Mouse (Mus musculus) activated CD4-positive, CD25-positive, alpha-beta regulatory T cell, adult 4 months (primary cell): ENCODE measurements around the gene Rap1gap2. TPM values are rescaled to one million over a fixed set of nuclear protein-coding genes. Genes with fewer than 3 reads are reported as not detected.

Experiments used
- ATAC-seq: one replicate; pipeline ENCODE4 v1.8.0; 2017
- polyA plus RNA-seq, 2 experiments: library from polyadenylated mRNA; unstranded; fragments of 100-300 nt; shearing (Covaris generic); gene quantifications; one replicate each; pipeline ENCODE4 v1.2.1; 2017

Rap1gap2 gene
- polyA plus RNA-seq, 2 experiments from 2014 or later = 3.3 to 4.1 TPM

DNA sequence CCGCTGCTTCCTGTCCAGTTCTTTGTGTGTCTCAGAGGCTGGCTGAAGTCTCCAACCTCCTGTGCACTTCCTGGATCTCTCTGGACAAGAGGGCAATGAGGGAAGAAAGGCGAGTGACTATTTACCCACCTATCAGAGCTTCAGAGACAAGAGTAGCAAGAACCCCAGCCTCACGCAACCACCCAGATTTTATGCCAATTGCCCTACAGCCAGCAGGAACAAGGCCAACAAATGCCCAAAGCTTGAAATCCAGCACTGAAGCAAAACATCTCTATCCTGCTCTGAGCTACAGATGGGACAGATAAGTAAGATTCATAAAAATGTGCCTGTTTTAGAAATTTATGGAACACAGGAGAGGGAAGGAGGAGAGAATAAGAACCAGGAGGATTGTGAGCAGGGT, 109.7 kb downstream of the Rap1gap2 start:
- no peak for ATAC-seq

DNA sequence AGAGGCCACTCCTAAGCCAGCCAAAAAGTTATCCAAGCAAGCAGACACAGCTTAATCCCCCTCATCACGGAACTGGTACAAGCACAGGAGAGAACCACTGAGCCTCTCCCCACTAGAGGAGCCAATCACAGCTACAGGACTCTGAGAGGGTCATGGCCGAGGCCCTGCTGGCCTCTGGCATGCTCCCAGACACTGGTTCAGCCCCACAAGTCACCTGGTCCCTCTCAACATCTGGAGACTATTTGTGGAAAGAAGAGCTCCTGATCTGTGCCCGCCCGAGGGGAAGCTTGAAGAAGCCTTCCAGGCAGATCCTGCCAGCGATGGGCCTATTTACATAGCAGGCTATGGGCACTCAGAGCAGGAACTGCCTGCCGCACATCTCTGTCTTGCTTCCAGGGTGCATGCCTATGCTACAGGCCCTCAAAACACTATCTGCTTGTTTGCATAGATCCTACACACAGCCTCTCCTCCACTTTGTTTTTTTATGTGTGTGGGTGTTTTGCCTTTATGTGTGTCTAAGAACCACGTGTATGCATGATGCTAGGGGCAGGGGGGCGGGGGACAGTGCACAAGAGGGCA, 111.1 kb downstream of the Rap1gap2 start:
- ATAC-seq = no peak

DNA sequence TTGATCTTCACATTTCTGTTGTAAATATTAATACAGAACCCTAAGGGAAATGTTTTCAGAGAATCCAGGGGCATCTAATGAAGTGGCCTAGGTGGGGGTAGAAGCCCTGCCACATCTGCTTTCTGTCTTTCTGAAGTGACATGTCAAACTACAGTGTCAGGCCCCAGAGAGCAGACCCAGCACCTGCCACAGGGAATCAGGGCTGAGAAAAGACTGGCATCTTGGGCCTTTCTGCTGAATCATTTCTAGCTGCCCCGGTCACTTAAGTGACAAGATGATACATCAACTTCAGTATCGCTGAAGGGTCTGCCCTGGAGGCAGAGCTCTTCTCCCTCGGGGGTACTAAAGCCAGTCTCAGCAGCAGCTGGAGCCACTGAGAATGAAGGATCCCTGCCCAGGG, 111.7 kb downstream of the Rap1gap2 start:
- ATAC-seq = no peak

DNA sequence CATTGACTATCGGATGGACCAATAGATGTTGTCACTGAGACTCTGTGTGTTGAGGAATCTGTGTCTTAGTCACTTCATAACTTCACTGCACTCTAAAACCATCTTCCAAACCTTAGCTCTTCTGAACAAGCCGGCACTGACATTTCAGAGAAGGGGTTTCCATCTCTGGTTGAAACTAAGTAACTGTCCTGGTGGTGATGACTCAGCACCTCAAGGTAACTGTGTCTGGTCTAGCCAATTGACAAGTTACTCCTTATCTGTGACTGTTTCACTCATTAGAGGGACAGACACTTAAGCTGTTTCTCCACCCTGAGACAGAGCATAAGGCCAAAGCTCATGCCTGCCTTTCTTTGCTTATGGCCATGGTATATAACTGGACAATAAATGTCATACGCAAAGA, 114.1 kb downstream of the Rap1gap2 start:
- no peak for ATAC-seq

DNA sequence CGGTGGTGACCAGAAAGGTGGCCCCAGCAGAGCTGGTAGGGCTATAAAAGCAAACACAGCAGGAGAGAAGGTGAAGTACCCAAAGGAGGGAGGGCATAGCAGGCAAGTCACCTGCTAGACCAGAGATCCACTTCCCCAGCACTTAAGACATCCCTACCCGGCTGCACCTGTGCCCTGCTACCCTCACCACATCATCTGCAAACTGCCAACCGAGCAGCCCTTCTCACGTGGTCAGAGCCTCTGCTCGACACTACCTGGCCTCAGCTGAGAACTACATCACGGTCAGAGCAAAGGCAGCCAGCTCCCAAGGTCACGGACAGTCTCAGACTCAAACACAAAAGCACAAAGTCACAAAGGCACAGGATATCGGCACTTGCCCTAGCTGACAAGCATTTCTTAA, 116.8 kb downstream of the Rap1gap2 start:
- ATAC-seq = no peak

DNA sequence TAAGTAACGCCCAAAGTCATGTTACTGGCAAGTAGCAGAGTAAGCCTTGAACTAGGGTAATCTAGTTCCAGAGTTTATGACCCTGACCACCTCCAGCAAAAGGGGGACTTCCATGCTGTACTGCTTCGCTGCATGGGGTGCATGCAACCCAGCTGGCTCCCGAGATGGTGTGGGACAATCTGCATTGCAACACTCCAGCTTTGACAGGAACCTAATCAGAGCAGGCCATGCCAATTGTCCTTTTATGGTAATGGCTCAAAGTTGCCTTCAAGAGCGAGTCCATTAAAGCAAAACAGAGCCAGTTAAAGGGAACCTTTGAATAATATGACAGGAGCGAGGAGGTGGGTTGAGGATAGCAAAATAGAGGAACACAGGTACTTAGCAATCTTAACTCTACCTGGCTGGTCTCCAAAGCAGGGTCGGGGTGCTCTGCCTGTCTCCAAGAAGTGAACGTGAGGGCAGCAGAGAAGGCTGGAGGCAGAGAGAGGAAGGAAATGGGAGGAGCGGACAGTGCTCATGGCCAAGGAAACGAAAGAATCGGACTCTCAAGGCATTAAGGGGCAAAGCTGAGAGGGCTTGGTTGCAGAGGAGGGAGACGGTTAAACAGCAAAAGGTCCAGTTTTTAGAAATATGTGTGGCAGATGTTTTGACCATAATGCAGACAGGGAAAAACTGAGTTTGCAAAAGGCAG, 117.4 kb downstream of the Rap1gap2 start:
- no peak for ATAC-seq

DNA sequence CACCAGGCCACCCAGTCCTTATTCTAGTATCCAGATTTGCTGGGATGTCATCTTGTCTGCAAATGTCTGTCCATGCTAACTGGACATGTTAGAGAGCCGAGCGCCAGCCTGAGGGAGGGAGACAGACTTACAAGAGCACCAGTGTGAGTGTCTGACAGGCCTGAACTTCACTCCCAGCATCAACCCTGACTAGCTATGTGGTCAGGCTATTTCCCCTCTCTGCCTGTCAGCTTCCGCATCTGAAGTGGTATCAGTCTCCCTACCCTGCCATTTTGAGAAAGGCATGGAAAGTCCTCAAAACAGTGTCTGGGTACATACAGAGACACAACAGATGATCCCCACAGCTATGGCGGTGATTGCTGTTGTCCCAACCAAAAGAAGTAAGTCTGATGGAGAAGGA, 119.6 kb downstream of the Rap1gap2 start:
- no peak for ATAC-seq

DNA sequence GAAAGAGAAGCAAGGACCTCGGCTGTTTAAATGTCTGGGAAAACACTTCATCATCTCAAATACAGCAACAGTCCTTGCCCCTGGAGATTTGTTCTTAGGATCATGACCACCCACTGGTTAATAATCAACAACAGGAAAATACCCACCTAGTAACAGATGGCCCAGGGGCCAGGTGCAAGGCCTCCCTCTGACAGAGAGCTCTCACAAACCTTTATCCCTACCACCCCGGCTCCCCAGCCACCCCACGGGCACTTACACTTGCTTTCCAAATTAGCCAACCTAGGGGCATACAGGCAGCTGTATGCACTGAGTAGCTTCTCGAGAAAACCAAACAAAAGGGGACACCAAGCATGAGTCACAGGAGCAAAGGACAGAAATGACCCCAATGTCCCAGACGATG, 121.5 kb downstream of the Rap1gap2 start:
- no peak for ATAC-seq

DNA sequence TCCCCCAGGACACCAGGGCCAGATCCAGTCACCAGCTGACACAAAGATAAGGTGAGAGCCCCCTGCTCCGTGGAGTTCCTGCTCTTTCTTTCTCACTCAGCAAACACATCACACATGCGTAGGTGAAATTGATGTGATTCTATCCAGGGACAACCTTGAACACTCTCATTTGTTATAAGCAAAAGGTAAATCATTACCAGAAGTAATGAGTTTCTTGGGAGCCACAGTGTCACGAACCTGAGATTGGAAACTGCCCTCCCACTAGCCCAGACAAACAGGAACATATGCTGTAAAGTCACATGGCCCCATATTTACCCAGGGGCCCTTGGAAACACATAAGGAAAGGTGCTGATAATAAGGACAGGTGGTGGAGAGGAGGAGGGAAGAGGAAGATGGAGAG, 122.8 kb downstream of the Rap1gap2 start:
- no peak for ATAC-seq

DNA sequence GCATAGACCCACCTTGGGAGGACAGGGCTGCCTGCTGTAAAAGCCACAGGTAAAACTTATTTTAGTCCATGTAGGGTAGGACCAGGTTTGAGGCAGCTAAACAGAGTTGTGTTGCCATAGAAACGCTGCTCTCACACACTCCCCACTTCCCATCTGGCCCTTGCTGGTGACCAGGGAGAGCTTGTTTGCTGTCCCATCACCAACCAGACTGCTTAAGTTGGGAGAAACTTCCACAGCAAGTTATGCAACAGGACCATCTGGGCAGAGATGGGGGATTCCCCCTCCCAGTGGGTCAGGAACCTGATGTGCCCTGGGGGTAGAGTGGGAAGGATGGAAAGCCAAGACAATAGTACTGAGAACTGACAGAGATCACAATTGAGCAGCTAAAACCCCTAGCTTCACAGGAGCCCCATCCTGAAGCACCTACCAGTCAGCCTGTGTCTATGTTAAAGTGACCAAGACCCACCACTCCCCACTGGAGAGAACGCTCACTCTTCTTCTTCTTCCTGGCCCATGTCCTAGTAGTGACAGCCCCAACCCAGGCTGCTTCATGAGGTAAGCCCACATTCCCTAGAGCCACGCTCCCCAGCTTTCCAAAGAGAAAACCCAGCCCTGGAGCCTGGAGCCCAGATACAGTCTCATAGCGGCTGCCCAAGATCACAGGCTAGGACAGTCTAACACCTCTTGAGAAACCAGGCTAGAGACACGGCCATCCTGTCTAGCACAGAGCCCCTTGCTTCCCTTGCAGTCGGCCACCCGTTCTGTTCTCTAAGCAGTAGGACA, 125.1 kb downstream of the Rap1gap2 start:
- ATAC-seq = no peak

DNA sequence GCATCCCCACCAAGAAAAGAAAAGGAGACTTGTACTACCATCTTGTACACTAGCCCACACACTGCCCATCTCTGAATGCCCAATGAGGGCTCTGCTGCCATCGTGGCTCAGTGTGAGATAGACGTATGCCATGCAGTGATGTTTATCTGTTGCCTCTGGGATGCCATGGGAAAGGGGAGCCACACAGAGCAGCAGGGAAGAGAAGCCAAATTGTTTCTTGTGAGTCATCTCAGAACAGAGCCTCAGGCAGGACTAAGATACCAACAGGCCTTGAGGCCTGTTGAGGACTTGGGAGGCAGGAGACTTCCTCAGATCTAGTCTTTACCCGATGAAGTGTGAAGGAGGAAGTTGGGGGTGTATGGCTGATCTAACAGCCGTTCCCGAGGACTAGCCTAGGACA, 126.8 kb downstream of the Rap1gap2 start:
- ATAC-seq = no peak

DNA sequence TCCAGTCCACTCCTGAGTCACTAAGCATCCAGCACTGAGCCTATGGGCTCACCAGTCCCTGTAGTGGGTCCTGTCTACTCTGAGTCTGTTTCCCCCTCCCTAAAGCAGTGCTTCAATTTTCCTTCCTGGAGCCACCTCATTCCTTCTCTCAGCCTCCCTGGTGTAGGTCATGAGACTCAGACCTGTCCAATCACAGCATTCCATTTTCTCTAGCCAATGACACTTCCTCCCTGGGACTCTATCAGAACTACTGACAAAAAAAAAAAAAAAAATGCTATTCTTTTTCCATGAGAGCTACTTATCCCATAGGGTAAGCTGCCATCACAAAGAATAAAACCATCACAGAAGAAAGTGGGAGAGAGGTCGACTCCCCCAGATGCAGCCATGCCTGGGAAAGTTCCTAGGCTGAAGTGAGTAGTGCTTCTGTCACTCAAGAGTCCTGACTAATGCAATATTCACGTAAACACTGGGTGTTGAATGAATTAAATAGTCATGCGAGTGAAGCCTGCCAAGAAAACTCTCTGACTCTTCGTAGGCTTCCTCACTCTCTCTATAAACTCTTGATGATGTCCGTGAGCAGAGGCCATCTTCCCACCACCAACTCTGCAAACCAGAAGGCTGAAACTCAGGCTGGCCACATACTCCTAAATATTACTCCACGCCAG, 127.4 kb downstream of the Rap1gap2 start:
- no peak for ATAC-seq

DNA sequence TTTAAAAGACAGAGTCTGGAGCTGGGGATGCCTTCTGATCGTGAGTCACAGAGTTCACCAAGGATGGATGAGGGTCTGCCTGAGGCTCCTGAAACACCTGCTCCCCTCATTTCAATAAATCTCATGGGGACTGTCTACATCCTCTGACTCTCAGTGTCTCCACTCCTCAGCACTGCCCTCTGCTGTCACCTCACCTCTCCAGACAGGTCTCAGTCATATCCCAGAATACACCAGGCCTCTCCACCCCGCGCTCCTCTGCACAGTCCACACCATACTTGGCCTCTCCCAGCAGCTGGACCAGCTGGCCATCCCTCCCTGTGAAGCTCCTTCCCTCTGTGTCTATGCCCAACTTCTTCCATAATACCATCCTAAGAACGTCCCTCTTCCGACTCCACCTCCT, 128.9 kb downstream of the Rap1gap2 start:
- ATAC-seq = no peak

DNA sequence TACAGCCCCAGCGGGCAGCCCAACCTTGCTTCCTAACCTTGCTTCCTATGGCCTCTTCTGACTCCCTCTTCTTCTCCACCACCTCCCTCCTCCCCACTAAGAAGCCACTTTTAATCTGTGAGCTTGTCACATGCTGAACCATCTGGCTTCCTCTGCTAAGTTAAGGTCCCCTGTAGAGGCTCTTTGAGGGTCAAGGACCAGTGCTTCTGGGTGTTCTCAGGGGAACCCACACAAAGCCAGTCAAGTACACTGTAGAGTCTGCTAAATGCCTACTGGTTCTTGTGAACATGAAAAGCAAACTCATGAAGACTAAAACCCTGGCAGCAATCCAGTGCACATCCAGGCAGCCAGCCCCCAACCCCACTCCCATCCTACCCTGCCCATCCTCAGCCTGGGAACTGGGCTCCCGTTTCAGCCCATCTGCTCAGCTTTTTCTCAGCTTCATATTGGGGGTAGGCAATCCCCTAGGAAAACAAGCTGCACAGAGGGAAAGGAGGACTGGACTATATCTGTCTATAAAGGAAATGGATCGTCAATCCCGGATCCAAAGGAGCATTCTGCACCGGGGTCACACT, 130.9 kb downstream of the Rap1gap2 start:
- ATAC-seq = no peak

DNA sequence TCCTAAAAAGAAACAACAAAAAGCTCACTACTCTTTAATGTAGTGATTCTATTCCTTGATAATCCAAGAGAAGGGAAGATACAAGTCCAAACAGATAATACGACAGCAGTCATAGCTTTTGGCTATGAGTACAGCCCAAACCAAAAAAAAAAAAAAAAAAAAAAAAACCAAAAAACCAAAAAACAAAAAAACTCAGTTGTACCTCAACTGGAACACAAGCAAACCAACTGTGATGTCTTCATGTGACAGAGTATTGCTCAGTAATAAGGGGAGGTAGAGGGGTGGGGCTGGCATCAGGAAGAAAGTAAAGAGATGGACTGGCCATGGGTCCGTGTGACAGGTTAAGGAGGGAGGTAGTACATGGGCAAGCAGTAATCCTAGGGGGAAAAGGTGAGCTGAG, 131.8 kb downstream of the Rap1gap2 start:
- ATAC-seq = no peak

DNA sequence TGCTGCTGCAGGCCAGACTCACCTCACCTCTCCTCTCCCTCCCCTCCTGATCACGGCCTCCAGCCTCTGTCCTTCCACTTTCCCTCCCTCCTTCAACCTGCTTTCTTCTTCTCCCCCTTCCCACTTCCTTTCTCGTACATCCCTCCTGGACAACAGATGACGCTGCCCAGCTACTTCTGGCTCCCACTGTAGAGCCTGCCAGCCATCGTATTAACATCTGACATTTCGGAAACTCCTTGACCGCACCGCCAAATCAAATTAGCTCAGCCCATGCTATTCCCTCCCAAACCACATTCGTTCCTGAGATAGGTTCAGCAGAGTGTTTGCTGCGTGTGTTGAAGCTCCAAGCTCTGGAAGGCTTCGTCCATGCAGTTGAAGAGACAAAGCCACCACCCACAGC, 138.0 kb downstream of the Rap1gap2 start:
- no peak for ATAC-seq

DNA sequence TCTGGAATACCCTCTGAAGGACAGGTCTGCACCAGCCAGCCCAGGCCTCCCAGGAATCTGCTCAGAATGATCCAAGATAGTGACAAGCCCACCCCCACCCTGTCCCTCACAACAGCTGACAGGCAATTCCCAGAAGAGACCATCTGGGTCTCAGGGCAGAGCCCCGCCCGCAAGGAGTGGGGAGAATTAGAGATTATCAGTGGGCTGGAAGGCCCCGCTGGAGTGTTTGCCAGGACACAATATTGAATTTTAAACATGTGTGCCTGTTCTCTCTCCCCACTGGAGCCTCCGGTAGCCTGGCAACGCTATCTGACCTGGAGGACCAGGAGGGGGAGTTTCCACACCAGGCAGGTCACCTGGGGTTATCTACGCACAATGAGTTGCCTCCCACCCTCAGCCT, 142.5 kb downstream of the Rap1gap2 start:
- ATAC-seq = no peak

DNA sequence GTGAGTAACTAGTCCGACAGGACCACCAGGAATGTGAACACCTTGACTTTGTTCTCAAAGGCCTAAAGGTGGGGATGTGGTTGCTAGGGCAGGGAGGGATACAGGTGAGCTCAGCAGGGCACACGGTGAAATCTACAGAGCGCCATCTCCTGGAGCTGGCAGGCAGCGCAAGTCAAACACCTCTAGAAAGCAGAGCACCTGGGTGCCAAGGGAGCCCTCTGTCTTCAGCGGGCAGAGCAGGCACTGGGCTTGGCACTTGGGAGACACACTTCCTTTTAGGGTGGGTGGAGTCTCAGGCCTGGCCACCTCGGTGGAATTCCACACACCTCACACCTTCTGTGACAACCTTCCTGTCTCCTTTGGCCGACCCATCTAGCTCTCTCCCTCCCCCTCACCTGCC, 145.0 kb downstream of the Rap1gap2 start:
- ATAC-seq = no peak

DNA sequence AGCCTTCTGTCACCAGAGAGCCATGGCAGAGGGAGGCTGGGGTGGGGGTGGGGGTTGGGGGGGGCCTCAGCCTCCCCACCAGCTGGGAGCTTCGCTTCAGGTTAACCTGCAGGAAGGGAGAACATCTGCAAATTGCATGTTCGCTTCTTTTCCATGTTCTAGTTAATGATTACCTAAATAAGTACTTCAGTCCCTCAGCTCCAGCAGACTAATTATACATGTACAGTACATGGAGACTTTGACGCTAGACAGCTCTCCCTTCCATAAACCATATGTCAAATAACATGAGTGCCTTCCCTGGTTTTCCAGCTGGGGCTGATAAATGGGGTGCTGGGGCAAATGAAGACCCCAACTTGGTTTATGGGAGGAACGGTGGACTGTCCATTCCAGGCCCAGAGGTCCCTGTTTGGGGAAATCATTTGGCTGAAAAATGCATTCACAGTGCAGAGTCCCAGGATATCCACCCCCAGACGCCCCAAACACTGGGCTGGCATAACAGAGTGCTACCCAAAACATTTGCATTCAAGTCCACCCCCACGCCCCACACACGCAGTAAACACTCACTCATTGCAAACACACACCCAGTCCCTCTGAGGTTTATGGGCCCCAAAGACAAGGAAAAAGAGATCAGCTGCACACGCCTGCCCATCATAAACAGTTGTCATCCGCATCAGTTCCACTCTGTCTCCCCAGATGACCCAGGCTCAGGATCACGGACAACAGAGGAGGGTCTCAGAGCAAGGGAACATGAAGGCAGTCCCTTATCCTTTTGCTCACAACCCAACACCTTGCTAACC, 146.3 kb downstream of the Rap1gap2 start:
- no peak for ATAC-seq

DNA sequence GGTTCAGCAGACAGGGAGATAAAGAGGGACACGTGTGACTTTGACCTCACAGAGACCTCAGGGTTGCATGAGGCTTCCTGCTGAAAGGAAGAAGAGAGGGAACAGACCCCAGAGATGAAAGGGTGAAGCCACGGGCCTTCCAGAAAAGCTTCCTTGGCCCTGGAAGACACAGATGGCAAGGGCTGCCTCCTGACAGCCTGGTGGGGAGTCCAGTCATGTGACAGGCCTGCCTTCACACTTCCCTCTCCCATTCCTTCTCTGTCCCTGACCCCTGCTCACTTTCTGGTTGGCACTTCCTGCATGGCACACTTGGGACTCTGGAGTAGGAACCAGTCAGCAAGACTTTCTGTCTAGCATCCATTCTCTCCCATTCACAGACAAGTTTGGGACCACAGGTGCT, 148.1 kb downstream of the Rap1gap2 start:
- ATAC-seq = no peak

DNA sequence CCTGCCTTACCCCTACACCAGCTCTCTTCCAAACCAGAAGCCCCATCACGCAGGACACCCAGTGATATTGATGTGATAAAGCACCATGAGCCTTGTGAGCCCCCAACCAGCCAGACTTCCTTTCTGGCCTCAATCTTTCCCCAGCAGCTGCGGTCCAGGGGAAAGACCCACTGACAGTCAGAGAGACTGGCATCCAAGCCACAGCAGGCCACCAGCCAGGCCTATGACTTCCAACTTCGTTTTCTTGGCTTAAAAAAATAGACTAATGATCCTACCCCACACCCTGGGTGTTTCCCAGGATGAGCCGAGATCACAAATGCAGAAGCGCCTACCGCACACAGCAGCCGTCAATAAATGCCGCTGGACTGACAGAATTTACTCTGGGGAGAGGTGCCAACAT, 151.1 kb downstream of the Rap1gap2 start:
- no peak for ATAC-seq

DNA sequence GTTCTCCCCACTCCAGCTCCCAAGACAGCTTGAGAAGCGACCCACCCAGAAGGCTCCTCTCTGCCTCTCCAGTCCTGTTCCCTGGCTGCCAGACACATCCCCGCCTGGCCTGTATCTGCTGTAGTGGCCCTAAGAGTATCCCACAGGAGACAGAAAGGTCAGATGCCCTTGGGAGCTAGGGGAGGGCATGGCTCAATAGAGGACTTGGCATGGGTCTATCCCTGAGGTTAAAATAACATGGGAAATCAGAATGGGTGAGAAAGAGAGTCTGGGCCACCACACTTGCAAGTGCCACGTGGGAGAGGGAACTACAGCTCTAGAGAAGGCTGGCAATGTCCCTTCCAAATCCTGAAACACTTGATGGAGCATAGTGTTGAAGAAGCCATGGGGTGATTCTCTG, 152.3 kb downstream of the Rap1gap2 start:
- no peak for ATAC-seq
